Mouse (Mus musculus): ENCODE measurements at regions not wholly inside any gene's neighbourhood (a gene's known extent, or its start where the extent isn't known, plus 50 kb on each side); places are given as distances from the start of the nearest gene placed in this dataset.
A peak's percentile ranks its signal among the peaks of the same experiment; 100 is the strongest.

DNA sequence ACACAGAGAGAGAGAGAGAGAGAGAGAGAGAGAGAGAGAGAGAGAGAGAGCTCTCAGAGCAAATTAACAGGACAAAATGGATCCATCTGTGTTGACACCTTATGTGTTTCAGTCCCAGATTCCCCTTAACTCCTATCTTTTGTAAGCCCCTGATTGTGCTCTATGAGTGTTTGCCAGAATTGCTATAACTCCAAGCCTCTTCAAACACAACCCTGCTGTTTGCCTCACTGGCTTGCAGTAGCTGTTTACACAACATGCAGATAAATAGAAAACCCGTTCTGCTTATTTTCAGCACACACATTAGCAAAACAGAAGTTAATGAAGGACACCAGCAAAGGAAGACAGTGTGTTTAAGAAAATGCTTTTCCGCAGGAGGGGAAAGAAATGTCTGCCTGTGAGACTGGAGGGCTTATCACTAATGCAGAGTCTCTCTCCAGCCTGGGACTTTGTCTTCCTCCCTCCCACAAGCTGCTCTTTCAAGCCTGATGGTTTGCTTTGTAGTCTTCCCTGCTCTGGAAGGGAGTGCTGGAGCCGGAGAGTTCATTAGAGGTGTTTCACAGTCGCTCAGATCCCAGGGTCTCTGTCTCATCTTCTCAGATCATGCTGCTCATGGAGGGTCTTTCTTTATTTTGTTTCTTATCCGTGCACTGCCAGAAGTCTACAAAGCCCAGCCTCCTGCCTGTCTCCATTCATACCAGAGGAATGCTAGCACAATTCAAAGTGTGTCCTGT lies 338.4 kb downstream of the Rnd3 start:
- intact Hi-C loops (cut with DNase I; ENCODE audit: low total_unique reads) = no loop called here
- no peak for DNase-seq

DNA sequence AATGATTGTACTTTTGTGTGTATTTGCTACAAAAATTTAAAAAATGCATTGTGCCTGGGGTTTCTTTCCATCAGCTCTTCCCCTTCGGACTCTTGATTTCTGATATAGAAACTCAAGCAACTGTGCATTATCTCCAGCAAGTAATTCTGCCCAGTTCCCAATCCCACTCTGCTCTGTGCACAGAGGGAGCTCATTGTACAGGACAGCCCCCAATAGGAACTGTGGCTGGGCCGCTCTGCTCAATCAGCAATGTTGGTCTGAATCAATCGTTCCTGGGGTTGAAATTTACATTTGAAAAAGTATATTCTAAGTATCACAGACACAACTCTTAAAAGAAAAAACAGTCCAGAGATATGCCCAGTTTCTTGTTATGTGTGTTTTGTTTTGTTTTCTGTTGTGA lies 339.1 kb downstream of the Rnd3 start:
- DNase-seq = no peak
- intact Hi-C loops (cut with DNase I; ENCODE audit: low total_unique reads) = no loop called here

- no peak for DNase-seq
- intact Hi-C loops (cut with DNase I; ENCODE audit: low total_unique reads) = no loop called here
Measured at GRCm38 (mm10) chr2:50807162-50807960, 341.6 kb downstream of the Rnd3 start.

GRCm38 (mm10) chr2:50805645-50806044 lies 343.3 kb downstream of the Rnd3 start:
- intact Hi-C loops (cut with DNase I; ENCODE audit: low total_unique reads) = no loop called here
- no peak for DNase-seq

GRCm38 (mm10) chr2:50796087-50796486 lies 352.8 kb downstream of the Rnd3 start:
- intact Hi-C loops (cut with DNase I; ENCODE audit: low total_unique reads) = no loop called here
- no peak for DNase-seq

GRCm38 (mm10) chr2:50793616-50794015 lies 355.3 kb downstream of the Rnd3 start:
- peak; percentile 14 for DNase-seq
- intact Hi-C loops (cut with DNase I; ENCODE audit: low total_unique reads) = no loop called here

DNA sequence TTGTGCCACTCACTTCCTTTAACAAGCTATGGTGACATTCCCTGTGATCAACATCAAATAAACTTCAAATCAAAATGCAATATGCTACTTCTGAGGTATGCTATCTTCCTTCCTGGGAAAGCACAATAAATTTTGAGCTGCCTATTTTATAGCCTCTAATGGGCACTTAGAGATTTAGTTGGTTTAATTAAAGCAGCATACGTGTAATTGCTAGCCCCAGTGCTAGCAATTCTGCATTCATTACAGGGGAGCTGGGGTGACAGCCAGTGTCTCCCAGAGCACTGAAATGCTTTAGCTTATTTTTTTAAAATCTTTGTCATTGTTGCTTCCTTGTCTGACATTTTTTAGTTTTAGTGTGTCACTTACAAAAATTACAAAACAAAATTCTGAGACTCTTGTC lies 355.8 kb downstream of the Rnd3 start:
- DNase-seq = no peak
- intact Hi-C loops (cut with DNase I; ENCODE audit: low total_unique reads) = no loop called here

GRCm38 (mm10) chr2:50789051-50789651 lies 359.8 kb downstream of the Rnd3 start:
- intact Hi-C loops (cut with DNase I; ENCODE audit: low total_unique reads) = no loop called here
- no peak for DNase-seq

DNA sequence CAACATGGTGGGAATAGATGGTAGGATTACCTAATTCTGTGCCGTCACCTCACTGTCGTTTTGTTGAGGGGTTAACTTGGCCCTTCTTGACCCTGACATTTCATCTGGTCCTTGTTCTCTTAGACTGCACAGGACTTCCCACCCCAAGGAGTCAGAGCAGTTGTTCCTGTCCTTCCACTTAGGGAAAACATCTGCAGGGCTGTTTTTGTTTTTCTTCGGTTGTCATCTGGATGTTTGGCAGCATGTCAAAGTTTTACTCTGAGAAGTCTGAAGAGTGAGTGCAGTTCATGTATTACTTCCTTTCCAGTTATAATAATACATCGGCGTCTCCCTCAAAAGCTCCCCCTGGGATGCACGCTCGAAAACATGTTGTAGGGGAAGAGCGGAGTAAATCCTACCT lies 376.8 kb downstream of the Rnd3 start:
- intact Hi-C loops (cut with DNase I; ENCODE audit: low total_unique reads) = no loop called here
- peak; percentile 20 for DNase-seq

- intact Hi-C loops (cut with DNase I; ENCODE audit: low total_unique reads) = no loop called here
- no peak for DNase-seq
Measured at GRCm38 (mm10) chr2:50759016-50759415, 389.9 kb downstream of the Rnd3 start.

DNA sequence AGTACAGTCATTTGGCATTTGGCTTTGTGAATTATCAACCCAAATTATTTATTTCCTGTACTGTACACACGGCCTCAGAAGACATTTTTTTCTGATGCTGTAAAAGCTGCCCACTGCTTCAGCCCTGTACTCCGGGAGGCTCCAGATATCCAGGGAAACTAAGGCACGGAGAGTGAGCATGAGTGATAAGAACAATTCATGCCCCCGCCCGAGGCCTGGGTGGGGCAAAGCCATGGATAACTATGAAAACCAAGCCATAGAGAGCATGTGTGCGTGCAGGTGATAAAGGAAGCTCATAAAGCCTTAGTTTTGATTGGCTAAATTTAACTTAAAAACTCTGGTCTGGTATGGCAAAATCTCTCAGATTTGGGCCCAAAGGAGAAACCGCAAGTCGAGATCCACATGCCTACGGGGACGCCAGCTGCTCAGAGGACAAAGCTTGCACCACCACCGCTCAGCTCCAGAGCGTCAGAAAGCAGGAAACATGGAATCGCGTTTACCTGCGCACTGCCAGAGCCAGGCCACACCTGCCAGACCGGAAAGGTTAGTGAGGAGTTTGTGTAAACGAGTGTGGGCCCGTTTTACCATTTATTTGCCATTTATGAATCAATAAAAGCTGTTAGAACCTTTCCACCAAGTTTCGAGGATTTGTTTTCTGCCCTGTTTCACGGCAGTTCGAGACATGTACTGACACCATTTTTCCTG lies 390.9 kb downstream of the Rnd3 start:
- no peak for DNase-seq
- intact Hi-C loops (cut with DNase I; ENCODE audit: low total_unique reads) = no loop called here

DNA sequence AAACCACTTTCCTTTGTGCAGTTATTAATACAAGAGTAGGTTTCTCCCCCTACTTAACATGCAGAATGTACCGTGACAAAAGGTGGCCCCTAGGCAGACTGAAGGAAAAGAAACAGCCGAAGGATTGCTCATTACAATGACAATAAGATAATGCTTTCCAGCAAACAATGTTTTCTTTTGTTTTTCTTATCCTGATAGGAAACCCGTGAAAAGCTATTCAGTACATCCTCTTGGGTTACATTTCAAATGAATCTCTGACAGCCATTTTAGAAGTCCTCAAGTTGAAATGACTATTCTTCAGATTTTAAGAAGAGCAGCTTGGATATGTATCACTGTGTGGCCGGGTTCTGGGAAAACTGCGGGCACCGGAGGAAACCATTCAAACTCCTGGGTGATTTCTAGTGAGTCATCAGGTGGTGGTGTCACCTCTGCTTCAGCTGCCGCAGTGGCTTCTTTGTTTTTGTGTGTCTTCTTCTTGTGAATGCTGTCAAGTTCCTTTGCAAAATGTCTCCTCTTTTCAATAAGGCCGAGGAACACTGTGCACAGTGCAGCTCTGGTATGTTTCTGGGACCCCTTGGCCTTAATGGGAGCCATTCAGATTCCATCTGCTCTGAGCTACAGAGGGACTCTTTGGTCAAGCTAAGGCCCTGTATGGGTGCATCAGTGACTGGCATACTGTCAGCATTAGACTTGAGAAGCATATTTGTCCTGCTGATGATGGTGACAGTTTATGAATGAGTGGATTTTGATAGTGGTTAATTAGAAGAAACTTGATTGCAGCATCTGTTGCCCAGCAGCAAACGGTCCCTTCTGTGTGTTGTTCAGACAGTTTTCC lies 393.1 kb downstream of the Rnd3 start:
- intact Hi-C loops (cut with DNase I; ENCODE audit: low total_unique reads) = no loop called here
- no peak for DNase-seq

GRCm38 (mm10) chr2:50755160-50755559 lies 393.8 kb downstream of the Rnd3 start:
- intact Hi-C loops (cut with DNase I; ENCODE audit: low total_unique reads) = no loop called here
- no peak for DNase-seq

- intact Hi-C loops (cut with DNase I; ENCODE audit: low total_unique reads) = no loop called here
- DNase-seq = no peak
Measured at GRCm38 (mm10) chr2:50752408-50752807, 396.5 kb downstream of the Rnd3 start.

- no peak for DNase-seq
- intact Hi-C loops (cut with DNase I; ENCODE audit: low total_unique reads) = no loop called here
Measured at GRCm38 (mm10) chr2:50750799-50751198, 398.1 kb downstream of the Rnd3 start.

- no peak for DNase-seq
- intact Hi-C loops (cut with DNase I; ENCODE audit: low total_unique reads) = no loop called here
Measured at GRCm38 (mm10) chr2:50744625-50745214, 404.2 kb downstream of the Rnd3 start.

- intact Hi-C loops (cut with DNase I; ENCODE audit: low total_unique reads) = no loop called here
- DNase-seq = no peak
Measured at GRCm38 (mm10) chr2:50743785-50744258, 405.1 kb downstream of the Rnd3 start.

GRCm38 (mm10) chr2:50742421-50742820 lies 406.5 kb downstream of the Rnd3 start:
- no peak for DNase-seq
- intact Hi-C loops (cut with DNase I; ENCODE audit: low total_unique reads) = no loop called here

GRCm38 (mm10) chr2:50741337-50741736 lies 407.6 kb downstream of the Rnd3 start:
- no peak for DNase-seq
- intact Hi-C loops (cut with DNase I; ENCODE audit: low total_unique reads) = no loop called here
